Mouse (Mus musculus) forebrain, postnatal 0 days (tissue): ENCODE data around the gene Sval1. TPM values are rescaled to one million over a fixed set of nuclear protein-coding genes. Genes with fewer than 3 reads are reported as not detected.
A peak's percentile ranks its signal among the peaks of the same experiment; 100 is the strongest.

Experiments used
- ATAC-seq: fragments of 200-750 bp; cut with Nextera tagmentation; 2 replicates; pipeline ENCODE4 v1.8.0; 2017; ENCODE audit warnings: mild to moderate bottlenecking, moderate library complexity
- DNase-seq: peaks from one replicate; pipeline ENCODE4 v3.0.0-alpha.2; 2015
- H3K27ac ChIP-seq: fragments of 300-500 bp; sonication (generic); 2 replicates; pipeline ENCODE4 v1.5.1; 2014; ENCODE audit warnings: low read depth, mild to moderate bottlenecking, antibody characterized with exemption, low read length, moderate library complexity, mixed read lengths
- H3K27me3 ChIP-seq: fragments of 300-500 bp; sonication (generic); 2 replicates; pipeline ENCODE4 v1.6.1; 2014; ENCODE audit warnings: mild to moderate bottlenecking, low read length, mixed read lengths; ENCODE audit not compliant: insufficient read depth
- H3K36me3 ChIP-seq: fragments of 300-500 bp; sonication (generic); 2 replicates; pipeline ENCODE4 v1.6.1; 2014; ENCODE audit warnings: mild to moderate bottlenecking, moderate library complexity; ENCODE audit not compliant: insufficient read depth
- H3K4me1 ChIP-seq: fragments of 300-500 bp; sonication (generic); 2 replicates; pipeline ENCODE4 v1.6.1; 2014; ENCODE audit warnings: antibody characterized with exemption; ENCODE audit not compliant: insufficient read depth
- H3K4me2 ChIP-seq: fragments of 300-500 bp; sonication (generic); 2 replicates; pipeline ENCODE4 v1.6.1; 2014; ENCODE audit warnings: low read depth, mild to moderate bottlenecking, moderate library complexity
- H3K4me3 ChIP-seq: fragments of 300-500 bp; sonication (generic); 2 replicates; pipeline ENCODE4 v1.5.1; 2014; ENCODE audit warnings: low read depth, low read length, mixed read lengths
- H3K9ac ChIP-seq: fragments of 300-500 bp; sonication (generic); 2 replicates; pipeline ENCODE4 v1.6.1; 2014; ENCODE audit warnings: mild to moderate bottlenecking
- H3K9me3 ChIP-seq: fragments of 300-500 bp; sonication (generic); 2 replicates; pipeline ENCODE4 v1.6.1; 2016; ENCODE audit warnings: low read length
- CTCF ChIP-seq: sonication (generic); IDR thresholded peaks from 2 replicates; pipeline ENCODE4 v1.5.1; 2016; ENCODE audit warnings: antibody characterized with exemption, control low read depth, low read depth
- WGBS: fragments of 180-500 bp; shearing (Covaris S2); extraction: QIAGEN DNeasy Blood & Tissue Kit; methylation state at CpG from one replicate; pipeline ENCODE4 v1.1.7; 2014; 5-methylcytosine and 5-hydroxymethylcytosine counted together
- polyA plus RNA-seq: library from polyadenylated mRNA; unstranded; fragments of >200 nt; fragmentation: Nextera tagmentation; extraction: Ambion mirVana; gene quantifications from 2 replicates; pipeline ENCODE4 v1.2.1, GENCODE M21; 2015
- total RNA-seq: library from RNA; depleted of rRNA; stranded (reverse); fragments of >200 nt; gene quantifications from 2 replicates; pipeline ENCODE4 v1.2.3, GENCODE M21; 2014; rRNA removed

The Sval1 gene
- total RNA-seq (not detected in 2 replicates), polyA plus RNA-seq (not detected in 2 replicates)

DNA sequence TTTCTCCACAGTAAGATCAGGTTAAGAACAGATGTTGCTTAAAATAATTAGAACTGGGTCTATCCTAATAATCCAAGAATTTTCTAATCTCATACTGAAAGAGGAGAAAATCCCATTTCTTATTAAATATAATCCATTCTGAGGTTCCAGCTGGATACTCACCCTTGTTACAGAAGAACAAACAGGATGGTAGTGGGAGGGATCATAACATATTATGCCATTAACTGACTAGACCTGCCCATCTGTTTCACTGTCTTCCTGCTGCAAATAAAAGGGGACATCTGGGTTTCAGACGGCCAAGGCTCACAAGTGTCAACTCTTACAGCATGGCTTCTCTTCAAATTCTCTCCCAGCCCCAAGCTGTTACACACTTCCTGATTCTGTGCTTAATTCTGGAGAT lies at the start of gene Sval1:
TSS of gene Sval1 (plus strand) at position 301 of the 400 bp plus-strand sequence.
- Histone ChIP-seq H3K27me3 (no peaks in the 10 kb centered on the region), H3K36me3 (no peaks in the 10 kb centered on the region), H3K27ac (no peak within 1 kb of the TSS), H3K4me1 (no peaks in the 10 kb centered on the region), H3K4me3 (no peak within 1 kb of the TSS), H3K9me3 (no peaks in the 10 kb centered on the region), H3K9ac (no peak within 1 kb of the TSS), H3K4me2 (no peak within 1 kb of the TSS)
- ATAC-seq (no peak), DNase-seq (no peak)
- 74% methylated on average over 1 of the region's 1 CpGs for whole genome bisulfite sequencing
- no peak for TF ChIP-seq CTCF

DNA sequence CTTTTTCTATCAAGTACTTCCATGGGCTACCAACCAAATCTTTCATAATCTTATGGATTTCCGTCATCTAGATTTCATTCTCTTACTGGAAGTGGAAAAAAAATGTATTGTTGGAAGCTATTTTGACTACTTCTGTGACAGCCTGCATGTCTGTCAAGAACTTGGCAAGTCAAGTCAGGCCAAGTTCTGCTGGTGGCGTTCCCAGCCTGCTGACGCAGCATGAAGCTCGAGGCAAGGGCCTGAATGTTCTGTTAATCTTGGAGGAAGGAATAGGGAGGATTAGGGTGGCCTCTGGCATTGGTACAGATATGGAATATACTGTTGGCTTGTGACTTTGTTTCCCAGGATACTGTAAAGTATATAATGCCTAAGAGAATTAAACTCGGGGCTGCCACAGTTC lies 39.8 kb upstream of the Sval1 start:
- no peak overlapping the region for H3K4me3 ChIP-seq
- no peaks in the 10 kb centered on the region for H3K4me1 ChIP-seq
- WGBS = 70% methylated on average over 5 of the region's 5 CpGs
- no peaks in the 10 kb centered on the region for H3K9me3 ChIP-seq
- no peaks in the 10 kb centered on the region for H3K36me3 ChIP-seq
- ATAC-seq = peak; percentile 51; the same call in 1 of the 2 replicates
- no peak overlapping the region for H3K9ac ChIP-seq
- H3K27ac ChIP-seq = no peak overlapping the region
- no peak for TF ChIP-seq CTCF
- no peak overlapping the region for H3K4me2 ChIP-seq
- no peaks in the 10 kb centered on the region for H3K27me3 ChIP-seq
- DNase-seq = peak; percentile 46

DNA sequence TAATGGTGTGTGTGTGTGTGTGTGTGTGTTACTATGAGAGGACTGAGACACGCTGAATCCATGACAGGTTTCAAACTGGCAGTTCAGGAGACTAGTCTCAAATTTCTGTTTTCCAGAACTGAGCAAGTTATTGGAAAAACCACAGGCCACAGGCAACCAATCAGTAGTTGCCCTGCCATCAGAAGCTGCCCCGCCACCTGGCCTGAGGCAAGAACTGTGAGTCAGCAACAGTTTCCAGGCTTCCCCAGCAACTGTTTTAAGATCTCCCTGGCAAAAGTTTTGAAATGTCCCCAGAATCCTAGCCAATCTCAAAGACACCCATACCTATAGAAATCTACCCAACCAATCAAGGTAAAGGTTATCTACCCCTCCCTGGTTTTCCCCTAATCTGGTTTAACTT lies 36.5 kb upstream of the Sval1 start:
- no peak overlapping the region for H3K4me3 ChIP-seq
- DNase-seq (no peak), ATAC-seq (no peak)
- H3K9ac ChIP-seq = no peak overlapping the region
- no peaks in the 10 kb centered on the region for H3K36me3 ChIP-seq
- no peaks in the 10 kb centered on the region for H3K4me1 ChIP-seq
- no peak for TF ChIP-seq CTCF
- 95% methylated on average over 2 of the region's 2 CpGs for WGBS
- no peak overlapping the region for H3K27ac ChIP-seq
- H3K9me3 ChIP-seq = no peaks in the 10 kb centered on the region
- no peaks in the 10 kb centered on the region for H3K27me3 ChIP-seq
- no peak overlapping the region for H3K4me2 ChIP-seq

DNA sequence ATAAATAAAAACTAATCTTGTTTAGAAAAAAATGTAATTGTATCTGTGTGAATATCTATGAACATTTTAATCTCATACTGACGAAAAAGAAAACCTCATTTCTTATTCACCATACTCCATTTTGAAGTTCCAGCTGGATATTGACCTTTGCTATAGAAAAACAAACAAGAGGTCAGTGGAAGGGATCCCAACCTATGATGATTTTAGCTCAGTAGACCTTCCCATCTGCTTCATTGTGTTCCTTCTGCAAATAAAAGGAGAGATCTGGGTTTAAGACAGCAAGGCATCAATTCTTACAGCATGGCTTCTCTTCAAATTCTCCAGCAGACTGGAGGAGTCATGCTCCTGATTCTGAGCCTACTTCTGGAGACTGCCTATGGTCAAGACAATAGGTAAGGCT lies 16.4 kb downstream of the Sval1 start, which contains the start of gene Sval3:
TSS of gene Sval3 (plus strand) at position 301 of the 400 bp plus-strand sequence.
- Histone ChIP-seq H3K27me3 (no peaks in the 10 kb centered on the region), H3K4me2 (no peak within 1 kb of the TSS), H3K27ac (no peak within 1 kb of the TSS), H3K9ac (no peak within 1 kb of the TSS), H3K36me3 (no peaks in the 10 kb centered on the region), H3K9me3 (no peaks in the 10 kb centered on the region), H3K4me3 (no peak within 1 kb of the TSS), H3K4me1 (no peaks in the 10 kb centered on the region)
- TF ChIP-seq CTCF = no peak
- ATAC-seq = no peak
- no peak for DNase-seq
- 67% methylated on average over 1 of the region's 1 CpGs for WGBS

Other genes starting within 250 kb of the Sval1 start
- gene Kel, start 247.3 kb upstream of the Sval1 start, total RNA-seq = not detected in 2 replicates
- gene Kel, start 247.3 kb upstream of the Sval1 start, polyA plus RNA-seq = not detected in 2 replicates
- gene Olfr459, start 176.5 kb upstream of the Sval1 start, total RNA-seq = not detected in 2 replicates
- gene Olfr459, start 176.5 kb upstream of the Sval1 start, polyA plus RNA-seq = not detected in 2 replicates
- gene Pip, start 104.1 kb upstream of the Sval1 start, total RNA-seq = not detected in 2 replicates
- gene Pip, start 104.1 kb upstream of the Sval1 start, polyA plus RNA-seq = not detected in 2 replicates
- gene Sval2, start 98.6 kb upstream of the Sval1 start, total RNA-seq = not detected in 2 replicates
- 0.26 TPM in 1 of 2 replicates, not detected in the other for gene Sval2, start 98.6 kb upstream of the Sval1 start, polyA plus RNA-seq
- not detected in 2 replicates for gene Sval3, start 16.5 kb downstream of the Sval1 start, total RNA-seq
- not detected in 2 replicates for gene Sval3, start 16.5 kb downstream of the Sval1 start, polyA plus RNA-seq
- not detected in 2 replicates for gene Sva, start 86.8 kb downstream of the Sval1 start, total RNA-seq
- gene Sva, start 86.8 kb downstream of the Sval1 start, polyA plus RNA-seq = not detected in 2 replicates
- gene Tas2r139, start 189.3 kb downstream of the Sval1 start, total RNA-seq = not detected in 2 replicates
- not detected in 2 replicates for gene Tas2r139, start 189.3 kb downstream of the Sval1 start, polyA plus RNA-seq